Mouse (Mus musculus) WW6 (cell line): ENCODE data around the gene Ndufaf1.
"Not testable (repeated sequence)": the region's sequence is repeated elsewhere in the genome, so short reads cannot be mapped to it uniquely, and the experiment has no call there.

Source experiments
- DNase-seq: peaks from one replicate; pipeline ENCODE4 v3.0.0-alpha.2; 2013; ENCODE audit warnings: low read depth, low spot score

Ndufaf1 gene

DNA sequence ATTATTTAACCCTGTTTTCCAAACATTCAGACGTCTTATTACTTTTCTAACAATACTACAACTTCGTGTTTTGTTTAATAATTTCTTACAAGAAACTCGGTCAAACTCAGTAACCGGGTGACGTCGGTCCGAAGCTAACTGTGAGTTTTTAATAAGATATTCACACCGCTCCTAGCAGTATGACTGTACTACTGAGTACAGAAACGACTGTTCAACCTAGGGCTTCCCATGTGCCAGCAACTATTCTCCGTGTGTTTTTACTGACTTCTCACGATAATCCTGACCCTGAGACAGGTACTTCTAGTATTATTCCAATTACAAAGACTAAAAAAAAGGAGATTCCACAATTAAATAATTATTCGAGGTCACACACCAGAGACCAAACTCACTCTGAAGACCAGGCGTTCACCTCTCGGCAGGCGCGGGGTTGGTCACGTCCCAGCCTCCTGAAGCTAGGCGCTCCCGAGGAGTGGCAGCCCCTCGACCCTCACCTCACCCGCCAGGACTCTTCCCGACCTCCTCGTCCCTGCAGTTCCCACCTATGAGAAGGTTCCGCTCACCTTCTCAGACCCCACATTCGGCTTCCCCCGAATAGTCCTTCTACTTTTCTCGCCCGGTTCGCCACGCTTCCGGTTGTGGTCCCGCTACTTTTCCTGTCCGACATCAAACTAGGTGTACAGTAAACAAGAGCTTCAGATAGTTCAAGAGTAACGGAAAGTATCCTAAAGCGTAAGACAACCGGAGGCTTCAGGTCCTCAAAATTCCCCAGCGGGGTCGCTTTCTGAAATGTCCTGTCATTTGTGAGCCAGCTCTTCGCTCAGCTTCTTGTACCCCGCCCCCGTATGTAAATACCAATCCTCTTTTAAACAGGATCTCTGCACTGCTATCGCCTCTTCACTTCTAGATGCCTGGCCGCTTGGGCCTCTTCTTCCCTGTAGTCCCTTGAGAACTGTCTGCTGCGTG, at the start of gene Ndufaf1:
Ndufaf1 (minus strand) TSS at position 608 of the 963 bp plus-strand sequence.
- peak; percentile 67 for DNase-seq

DNA sequence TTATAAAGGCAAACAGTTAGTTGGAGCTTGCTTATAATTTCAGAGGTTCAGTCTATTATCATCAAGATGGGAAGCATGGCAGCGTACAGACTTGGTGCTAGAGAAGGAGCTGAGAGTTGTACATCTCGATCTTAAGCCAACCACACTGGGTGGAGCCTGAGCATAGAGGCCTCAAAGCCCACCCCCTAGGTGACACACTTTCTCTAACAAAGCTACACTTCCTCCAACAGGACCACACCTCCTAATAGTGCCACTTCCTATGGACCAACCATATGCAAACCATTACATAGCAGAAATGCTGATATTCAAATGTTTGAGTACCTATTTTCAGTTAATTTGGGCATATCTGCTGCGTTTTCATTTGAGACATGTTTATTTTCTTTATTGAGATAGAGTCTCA, 47.4 kb upstream of the Ndufaf1 start:
- DNase-seq, result no peak

DNA sequence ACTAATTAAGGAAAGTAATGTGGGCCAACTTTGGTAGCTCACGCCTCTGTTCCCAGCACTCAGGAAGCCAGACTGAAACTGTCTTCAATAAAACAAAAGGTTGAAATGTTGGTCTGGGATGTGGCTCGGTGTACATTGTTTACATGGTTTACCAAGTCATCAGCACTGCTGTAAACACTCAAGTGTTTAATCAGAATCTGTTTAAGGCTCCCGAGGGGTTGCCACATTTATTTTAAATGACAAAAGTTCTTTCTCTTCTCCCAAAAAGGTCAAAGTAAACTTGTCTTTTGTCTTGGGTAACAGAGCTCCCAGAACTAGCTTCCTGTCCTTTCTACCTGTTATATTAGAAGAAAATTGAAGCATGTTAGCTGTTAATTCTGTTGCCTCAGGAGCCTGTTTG, 45.0 kb upstream of the Ndufaf1 start:
- no peak for DNase-seq

DNA sequence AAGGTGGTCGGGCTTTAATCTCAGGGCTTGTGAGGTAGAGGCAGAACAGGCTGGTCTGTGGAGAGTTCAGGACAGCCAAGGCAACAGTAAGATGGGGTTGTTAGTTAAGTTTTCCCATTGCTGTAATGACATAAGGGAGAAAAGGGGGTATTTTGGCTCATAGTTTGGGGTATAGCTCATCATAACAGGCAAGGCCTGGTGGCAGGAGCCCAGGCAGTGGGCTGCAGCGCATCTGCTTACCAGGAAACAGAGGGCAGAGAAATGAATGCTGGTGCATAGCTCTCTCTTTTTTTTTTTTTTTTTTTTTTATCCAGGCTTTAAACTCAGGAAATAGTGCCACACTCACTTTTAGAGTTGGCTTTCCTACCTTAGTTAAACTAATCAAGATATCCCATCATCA, 40.5 kb upstream of the Ndufaf1 start:
- no peak for DNase-seq

DNA sequence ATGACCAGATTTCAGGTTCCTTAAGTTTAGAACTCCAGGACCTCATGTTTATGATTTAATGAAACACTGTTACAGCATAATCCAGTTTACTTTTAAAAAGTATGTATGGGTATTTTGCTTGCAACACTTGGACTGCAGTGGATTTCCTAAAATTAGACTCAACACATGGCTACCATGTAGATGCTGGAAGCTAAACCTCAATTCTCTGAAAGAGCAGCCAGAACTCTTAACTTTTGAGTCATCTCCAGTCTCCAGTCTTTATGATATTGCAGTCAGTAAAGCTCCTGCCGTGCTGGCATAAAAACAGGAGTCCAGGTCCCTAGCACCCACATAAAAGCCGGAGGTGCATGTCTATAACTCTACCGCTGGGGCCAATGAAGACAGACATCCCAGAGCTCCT, 37.3 kb upstream of the Ndufaf1 start:
- DNase-seq, result no peak

DNA sequence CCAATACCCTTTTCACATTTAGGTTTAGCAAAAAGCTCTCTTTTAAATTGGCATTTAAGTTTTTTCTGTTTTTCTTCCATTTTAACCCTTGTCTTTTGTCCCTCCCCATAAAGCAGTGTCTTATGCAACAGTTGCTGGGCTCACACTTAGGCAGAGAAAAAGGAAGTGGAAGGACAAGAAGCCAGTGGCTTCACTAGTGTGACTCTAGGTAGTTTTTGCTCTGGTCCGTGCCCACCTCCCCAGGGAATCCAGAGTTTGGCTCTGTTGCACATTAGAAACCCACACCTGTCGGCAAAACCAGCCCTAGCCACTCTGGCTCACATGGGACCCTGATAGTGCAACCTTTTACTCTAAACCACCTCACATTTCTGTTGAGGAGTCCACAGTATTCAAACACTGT, 35.8 kb upstream of the Ndufaf1 start:
- no peak for DNase-seq

DNA sequence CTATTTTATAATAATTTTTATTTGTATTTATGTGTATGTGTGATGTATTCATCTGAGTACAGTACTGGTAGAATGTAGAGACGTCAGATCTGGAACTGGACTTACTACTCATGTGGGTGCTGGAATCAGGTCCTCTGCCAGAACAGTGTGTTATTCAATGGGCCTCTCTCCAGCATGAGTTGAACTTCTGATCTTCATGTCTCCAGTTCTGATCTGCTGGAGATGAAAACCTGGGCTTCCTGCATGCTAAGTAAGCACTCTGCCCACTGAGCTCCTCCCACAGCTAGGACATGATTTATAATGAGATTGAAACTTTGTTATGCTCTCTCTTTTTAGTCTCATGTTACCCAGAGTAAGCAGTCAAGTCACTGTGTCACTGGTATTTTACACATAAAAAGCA, 33.5 kb upstream of the Ndufaf1 start:
- DNase-seq, result no peak

DNA sequence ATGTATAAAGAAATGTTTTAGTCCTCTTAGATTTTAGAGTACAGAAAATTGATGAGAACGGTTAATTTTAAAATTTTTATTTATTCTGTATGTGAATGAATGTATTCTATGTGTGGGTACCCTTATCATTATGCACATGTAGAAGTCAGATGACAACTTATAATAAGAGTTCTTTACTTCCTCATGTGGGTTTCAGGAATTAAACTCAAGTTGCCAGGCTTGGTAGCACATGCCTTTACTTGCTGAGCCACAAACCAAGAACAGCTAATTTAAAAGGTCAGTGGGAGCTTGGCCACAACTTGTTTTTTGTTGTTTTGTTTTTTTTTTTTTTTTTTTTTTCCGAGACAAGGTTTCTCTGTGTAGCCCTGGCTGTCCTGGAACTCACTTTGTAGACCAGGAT, 32.2 kb upstream of the Ndufaf1 start:
- no peak for DNase-seq

DNA sequence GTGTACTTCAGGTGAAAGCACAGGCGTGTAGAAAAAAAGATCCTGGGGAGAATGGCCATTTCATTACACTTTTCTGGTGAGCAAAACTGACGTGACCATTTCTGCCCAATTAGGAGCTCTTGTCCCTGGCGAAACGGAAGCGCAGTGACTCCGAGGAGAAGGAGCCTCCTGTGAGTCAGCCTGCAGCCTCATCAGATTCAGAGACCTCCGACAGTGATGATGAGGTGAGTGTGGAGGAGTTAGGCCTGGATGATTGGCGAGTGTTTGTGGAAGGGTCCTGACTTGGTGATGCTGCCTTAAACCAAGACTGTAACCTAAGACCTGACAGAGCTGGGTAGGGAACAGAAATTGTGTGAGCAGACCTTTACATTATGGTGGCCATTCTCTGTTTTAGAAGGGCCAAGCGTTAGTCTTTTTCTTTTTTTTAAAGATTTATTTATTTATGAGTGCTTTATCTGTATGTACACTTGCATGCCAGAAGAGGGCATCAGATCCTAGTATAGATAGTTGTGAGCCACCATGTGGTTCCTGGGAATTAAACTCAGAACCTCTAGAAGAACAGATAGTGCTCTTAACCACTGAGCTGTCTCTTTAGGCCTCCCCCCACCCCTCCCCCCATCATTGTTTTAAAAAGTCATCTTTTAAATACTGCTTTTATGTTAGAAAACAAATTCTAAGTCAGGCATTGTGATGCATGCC, 29.5 kb upstream of the Ndufaf1 start:
- no peak for DNase-seq

DNA sequence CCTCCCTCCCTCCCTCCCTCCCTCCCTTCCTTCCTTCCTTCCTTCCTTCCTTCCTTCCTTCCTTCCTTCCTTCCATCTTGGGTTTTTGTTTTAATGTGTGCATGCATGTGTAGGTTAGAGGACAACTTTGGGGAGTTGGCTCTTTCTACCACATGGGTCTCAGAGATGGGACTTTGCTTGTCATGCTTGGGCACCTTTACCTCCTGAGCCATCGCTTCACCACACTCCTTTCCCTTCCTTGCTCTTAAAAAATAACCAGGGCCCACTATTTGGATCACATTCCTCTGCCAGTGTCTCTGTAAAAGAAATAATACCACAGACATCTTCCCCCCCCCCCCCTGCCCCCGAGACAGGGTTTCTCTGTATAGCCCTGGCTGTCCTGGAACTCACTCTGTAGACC, 21.1 kb upstream of the Ndufaf1 start:
- no peak for DNase-seq

DNA sequence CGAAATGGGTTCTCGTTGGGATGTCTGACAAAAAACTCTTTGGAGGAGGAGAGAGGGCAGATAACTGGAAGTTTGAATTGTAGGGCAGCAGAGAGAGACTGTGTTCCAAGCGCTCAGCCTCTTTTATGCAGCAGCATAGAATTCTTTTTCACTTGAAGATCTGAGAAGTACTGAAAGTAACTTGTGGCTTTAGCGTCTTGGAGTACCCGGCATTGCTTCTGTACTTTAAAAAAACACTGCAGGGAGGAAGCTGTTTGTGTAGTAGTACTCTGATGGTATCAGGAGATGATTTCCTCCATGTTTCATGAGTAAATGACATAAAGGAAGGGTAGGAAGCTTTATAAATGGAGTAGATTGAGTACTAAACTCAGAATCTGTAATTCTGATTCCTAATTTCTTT, 13.2 kb upstream of the Ndufaf1 start:
- no peak for DNase-seq

DNA sequence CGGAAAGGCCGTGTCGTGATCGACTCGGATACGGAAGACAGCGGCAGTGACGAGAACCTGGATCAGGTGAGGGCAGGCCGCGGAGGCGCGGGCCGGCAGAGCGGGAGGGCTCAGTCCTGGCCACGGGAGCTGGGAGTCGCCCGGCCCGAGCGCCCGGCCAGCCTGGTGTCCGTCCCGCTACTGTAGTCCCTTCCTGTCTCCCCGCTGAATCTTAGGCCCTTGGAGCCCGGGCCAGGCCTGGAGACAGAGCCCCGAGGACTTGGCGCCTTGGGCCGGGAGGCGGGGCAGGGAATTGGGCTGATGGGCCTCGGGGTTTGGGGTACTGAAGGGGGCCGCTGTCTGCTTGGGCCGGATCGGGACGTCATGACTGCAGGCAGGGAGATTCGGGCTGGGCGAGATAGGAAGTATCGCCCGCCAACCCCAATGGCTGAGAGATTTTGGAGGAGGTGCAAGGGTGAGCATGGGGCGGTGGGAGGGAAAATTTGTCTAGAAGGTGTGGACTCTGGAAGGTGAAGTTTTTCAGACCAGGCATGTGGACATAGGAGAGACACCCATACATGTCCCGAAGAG, 12.7 kb upstream of the Ndufaf1 start:
- DNase-seq, result peak; percentile 13

DNA sequence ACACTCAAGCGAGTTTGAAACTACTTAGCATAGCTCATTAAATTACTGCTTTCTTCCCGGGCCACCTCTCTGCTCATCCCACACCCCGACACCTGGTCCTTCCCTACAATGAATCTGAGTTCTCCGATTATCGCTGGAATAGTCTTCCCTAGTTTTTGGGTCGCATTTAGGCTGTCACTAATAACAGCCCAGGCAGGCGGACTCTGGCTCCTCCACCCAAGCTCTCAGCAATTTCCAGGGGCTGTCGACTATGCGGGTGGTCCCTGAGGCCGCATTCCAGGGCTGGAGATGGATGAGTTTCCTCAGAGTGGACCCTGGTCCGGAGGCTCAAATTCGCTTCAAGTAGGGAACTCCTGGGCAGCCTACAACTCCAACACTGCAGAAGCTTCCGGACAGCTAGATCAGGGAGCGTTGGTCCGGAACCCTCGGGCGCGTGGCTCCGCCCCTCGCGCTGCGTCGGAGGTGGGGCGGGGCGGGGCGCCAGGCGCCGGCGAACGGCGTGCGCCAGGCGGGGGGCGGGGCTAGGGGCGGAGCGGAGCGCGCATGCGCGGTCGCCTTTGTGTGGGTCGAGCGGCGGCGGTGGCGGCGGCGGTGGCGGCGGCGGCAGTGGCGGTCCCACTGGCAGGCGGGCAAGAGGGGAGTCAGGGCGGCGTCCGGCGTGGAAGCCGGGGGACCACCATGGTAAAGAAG, 12.0 kb upstream of the Ndufaf1 start, which contains the start of gene Rtf1:
Rtf1 (plus strand) TSS at position 544 of the 690 bp plus-strand sequence.
- peak; percentile 61 for DNase-seq

DNA sequence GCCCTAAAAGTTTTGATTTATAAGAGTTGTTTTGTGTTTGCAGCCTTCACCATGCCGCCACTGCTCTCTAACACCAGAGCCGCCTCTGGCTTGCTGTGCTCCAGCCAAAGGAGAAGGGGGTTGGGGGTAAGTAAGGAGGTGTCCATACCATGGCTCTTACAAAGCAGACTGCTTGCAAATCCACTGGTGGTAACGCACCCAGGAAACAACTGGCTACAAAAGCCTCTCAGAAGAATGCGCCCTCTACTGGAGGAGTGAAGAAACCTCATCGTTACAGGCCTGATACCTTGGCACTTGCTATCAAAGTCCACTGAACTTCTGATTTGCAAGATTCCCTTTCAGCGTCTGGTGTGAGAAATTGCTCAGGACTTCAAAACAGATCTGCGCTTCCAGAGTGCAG, 6.4 kb upstream of the Ndufaf1 start:
- DNase-seq, result peak; percentile 49

DNA sequence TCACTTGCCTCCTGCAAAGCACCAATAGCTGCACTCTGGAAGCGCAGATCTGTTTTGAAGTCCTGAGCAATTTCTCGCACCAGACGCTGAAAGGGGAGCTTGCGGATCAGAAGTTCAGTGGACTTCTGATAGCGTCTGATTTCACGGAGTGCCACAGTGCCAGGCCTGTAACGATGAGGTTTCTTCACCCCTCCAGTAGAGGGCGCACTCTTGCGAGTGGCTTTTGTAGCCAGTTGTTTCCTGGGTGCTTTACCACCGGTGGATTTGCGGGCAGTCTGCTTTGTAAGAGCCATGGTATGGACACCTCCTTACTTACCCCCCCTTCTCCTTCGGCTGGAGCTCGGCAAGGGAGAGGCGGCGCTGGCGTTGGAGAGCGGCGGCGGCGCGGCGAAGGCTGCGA, 3.1 kb upstream of the Ndufaf1 start:
- not testable (repeated sequence) for DNase-seq

DNA sequence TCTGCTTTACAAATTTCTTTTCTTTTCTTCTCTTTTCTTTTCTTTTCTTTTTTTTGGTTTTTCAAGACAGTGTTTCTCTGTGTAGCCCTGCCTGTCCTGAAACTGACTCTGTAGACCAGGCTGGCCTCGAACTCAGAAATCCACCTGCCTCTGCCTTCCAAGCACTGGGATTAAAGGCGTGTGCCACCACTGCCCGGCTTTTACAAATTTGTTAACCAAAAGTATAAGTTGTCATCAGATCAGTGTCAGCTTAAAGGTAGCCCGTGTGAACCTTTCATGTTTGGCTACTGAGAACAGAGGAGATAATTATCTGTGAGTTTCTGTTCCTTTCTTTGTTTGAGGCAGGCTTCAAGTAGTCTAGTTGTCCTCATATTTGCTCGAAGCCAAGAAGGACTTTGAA, 18.4 kb downstream of the Ndufaf1 start:
- DNase-seq, result no peak

DNA sequence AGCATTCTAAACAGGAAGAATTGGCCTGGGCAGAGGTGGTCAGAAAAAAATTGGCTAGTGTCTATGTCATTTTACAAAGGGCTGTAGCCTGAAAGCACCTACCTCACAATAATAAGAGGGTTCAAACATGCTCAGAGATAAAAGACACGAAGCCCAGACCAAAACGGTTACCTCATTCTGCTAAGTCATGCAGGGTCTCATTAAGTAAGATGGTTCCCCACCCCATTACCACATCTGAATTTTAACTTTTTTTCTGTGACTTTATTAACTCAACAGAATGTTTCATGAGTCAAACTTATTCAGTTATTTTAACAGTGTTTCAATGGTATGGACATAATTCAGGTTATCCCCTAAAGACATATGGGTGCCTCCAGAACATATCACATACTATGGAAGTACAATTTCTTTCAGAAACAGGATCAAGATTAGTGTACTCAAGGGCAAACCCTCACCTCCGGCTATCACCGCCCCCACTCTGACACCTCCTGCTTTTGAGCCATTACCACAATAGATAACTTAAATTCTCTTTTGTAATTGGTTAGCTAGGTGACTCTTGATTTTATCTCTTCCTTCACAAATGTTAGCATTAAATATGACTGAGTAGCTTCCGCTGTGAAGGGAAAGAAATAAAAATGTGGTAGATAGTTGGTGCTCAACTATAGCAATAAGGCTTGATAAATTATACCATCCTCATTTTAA, 21.3 kb downstream of the Ndufaf1 start:
- DNase-seq, result no peak

DNA sequence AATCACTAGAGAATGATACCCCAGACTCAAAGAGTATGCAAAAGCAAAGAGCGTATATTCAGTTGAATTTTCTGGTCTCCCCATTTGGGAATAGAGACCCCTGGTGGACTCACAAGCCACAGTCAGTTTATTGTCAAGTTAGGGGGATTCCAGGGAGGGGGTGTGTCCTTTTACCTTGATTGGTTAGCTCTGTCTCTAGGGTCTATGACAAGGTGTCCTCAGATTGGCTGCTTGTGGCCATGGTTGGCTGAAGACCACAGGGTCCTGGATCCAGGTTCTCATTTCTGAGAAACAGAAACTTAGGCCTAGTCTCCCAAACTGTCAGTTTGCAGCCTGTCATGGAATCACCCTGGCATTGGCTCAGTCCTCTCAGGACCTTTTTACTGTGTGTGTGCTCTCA, 25.8 kb downstream of the Ndufaf1 start:
- DNase-seq, result peak; percentile 31

DNA sequence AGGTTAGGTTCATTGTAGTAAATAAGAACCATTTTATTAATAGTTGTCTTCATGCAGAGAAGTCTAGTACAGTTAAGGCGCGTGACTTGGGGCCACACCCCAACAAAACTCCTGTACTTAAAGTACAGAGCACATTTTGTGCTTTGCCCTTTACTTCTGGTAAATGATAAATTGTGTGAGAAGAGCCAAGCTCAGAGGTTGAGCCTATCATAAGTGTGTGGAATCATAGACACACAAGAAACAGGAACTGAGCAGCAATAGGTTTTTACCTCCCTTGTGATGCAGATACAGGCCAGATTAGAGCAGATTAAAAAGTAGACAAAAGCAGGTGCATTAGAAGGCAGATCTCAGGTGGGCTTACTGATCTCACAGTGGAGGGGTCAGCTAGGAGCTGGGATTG, 41.3 kb downstream of the Ndufaf1 start:
- DNase-seq, result no peak

DNA sequence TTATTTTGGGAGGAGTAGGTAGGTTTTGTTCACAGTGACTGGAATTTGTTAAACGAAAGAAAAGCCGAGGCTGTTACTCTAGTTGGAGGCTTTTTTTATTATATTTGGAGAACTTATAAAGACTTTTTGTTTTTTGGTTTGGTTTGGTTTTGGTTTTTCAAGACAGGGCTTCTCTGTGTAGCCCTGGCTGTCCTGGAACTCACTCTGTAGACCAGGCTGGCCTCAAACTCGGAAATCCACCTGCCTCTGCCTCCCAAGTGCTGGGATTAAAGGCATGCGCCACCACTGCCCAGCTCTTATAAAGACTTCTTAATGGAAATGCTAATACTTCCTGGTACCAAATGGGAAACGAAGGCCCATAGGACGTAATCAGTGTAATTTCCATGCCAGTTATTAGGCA, 43.6 kb downstream of the Ndufaf1 start:
- not testable (repeated sequence) for DNase-seq
